Mouse (Mus musculus): ENCODE measurements around the gene Vmn1r117. TPM values are rescaled to one million over a fixed set of nuclear protein-coding genes. Genes with fewer than 3 reads are reported as not detected.
"Not testable (repeated sequence)": the region's sequence is repeated elsewhere in the genome, so short reads cannot be mapped to it uniquely, and the experiment has no call there.

The Vmn1r117 gene
- polyA plus RNA-seq (2012; rRNA removed): not detected in 2 replicates

DNA sequence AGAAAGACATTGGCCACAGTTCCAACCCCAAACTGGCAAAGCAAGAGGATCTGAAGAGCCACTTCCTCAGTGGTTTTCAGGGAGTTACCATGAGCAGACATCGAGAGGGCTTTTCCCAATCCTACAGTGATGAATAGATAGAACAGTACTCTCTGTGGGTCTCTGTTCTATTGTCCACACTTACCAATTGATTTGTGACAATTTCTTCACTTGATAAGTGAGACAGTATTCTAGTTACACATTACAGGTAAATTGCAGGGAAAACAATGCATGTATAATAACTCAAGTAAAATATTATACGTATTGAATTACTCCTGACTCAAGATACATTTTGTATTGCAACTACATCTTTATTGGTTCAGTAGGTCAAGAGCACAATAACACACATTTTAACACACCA lies at the start of gene Vmn1r117:
Gene Vmn1r117, minus strand, starts transcription at position 101 of the 400 bp plus-strand sequence.
- WGBS: no CpG with 5 or more reads among the region's 2 CpGs
- not testable (repeated sequence) for DNase-seq (ENCODE audit: low read depth in 1 of 2, low spot score in 2 of 2)

DNA sequence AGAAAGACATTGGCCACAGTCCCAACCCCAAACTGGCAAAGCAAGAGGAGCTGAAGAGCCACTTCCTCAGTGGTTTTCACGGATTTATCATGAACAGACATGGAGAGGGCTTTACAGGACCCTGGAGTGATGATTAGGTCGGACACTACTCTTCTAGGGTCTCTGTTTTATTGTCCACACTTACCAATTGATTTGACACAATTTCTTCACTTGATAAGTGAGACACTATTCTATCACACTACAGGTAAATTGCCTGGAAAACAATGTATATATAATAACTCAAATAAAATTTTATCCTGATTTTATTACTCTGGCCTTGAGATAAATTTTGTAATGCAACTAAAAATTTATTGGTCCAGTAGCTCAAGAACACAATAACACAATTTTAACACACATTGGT lies 28.3 kb upstream of the Vmn1r117 start, which contains the start of gene Vmn1r118:
Gene Vmn1r118, minus strand, starts transcription at position 101 of the 400 bp plus-strand sequence.
- not testable (repeated sequence) for H3K4me1 ChIP-seq (ENCODE audit: control insufficient read depth, insufficient read depth, insufficient read length); DNase-seq (ENCODE audit: low read depth in 1 of 2, low spot score in 2 of 2); H3K27ac ChIP-seq (ENCODE audit: insufficient read depth, low read length); H3K27me3 ChIP-seq (ENCODE audit: control insufficient read depth, insufficient read depth, low read length); H3K4me3 ChIP-seq (ENCODE audit: extremely low read depth, insufficient read depth, insufficient read length); H3K36me3 ChIP-seq (ENCODE audit: control insufficient read depth, insufficient read depth, low read length)
- no CpG with 5 or more reads among the region's 2 CpGs for WGBS

More for the DNA sequence above, at the start of gene Vmn1r117:
- not testable (repeated sequence) for H3K27me3 ChIP-seq (ENCODE audit: control insufficient read depth, insufficient read depth, low read length); H3K4me3 ChIP-seq (ENCODE audit: extremely low read depth, insufficient read depth, insufficient read length); H3K27ac ChIP-seq (ENCODE audit: insufficient read depth, low read length); H3K36me3 ChIP-seq (ENCODE audit: control insufficient read depth, insufficient read depth, low read length); H3K4me1 ChIP-seq (ENCODE audit: control insufficient read depth, insufficient read depth, insufficient read length)

DNA sequence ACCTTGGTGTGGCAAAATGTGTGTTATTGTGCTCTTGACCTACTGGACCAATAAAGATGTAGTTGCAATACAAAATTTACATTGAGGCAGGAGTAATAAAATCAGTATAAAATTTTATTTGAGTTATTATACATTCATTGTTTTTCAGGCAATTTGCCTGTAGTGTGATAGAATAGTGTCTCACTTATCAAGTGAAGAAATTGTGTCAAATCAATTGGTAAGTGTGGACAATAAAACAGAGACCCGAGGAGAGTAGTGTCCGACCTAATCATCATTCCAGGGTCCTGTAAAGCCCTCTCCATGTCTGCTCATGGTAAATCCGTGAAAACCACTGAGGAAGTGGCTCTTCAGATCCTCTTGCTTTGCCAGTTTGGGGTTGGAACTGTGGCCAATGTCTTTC lies 12.0 kb downstream of the Vmn1r117 start, which contains the start of gene Vmn1r116:
Gene Vmn1r116, plus strand, starts transcription at position 301 of the 400 bp plus-strand sequence.
- H3K27me3 ChIP-seq (ENCODE audit: control insufficient read depth, insufficient read depth, low read length); H3K4me3 ChIP-seq (ENCODE audit: extremely low read depth, insufficient read depth, insufficient read length); H3K36me3 ChIP-seq (ENCODE audit: control insufficient read depth, insufficient read depth, low read length); H3K4me1 ChIP-seq (ENCODE audit: control insufficient read depth, insufficient read depth, insufficient read length); DNase-seq (ENCODE audit: low read depth in 1 of 2, low spot score in 2 of 2); H3K27ac ChIP-seq (ENCODE audit: insufficient read depth, low read length): not testable (repeated sequence)
- WGBS: 52% methylated on average over 3 of the region's 3 CpGs

DNA sequence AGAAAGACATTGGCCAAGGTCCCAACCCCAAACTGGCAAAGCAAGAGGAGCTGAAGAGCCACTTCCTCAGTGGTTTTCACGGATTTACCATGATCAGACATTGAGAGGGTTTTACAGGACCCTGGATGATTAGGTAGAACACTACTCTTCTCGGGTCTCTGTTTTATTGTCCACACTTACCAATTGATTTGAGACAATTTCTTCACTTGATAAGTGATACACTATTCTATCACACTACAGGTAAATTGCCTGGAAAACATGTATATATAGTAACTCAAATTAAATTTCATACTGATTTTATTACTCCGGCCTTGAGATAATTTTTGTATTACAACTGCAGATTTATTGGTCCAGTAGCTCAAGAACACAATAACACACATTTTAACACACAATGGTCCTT lies 39.0 kb downstream of the Vmn1r117 start, which contains the start of gene Vmn1r115:
Gene Vmn1r115, minus strand, starts transcription at position 101 of the 400 bp plus-strand sequence.
- not testable (repeated sequence) for H3K4me1 ChIP-seq (ENCODE audit: control insufficient read depth, insufficient read depth, insufficient read length); H3K27ac ChIP-seq (ENCODE audit: insufficient read depth, low read length); H3K36me3 ChIP-seq (ENCODE audit: control insufficient read depth, insufficient read depth, low read length); H3K4me3 ChIP-seq (ENCODE audit: extremely low read depth, insufficient read depth, insufficient read length); DNase-seq (ENCODE audit: low read depth in 1 of 2, low spot score in 2 of 2); H3K27me3 ChIP-seq (ENCODE audit: control insufficient read depth, insufficient read depth, low read length)
- 94% methylated on average over 1 of the region's 3 CpGs for WGBS

Other genes with a start within 250 kb of the Vmn1r117 start
- not detected in 2 replicates for gene Vmn1r107, start 215.2 kb downstream of the Vmn1r117 start, polyA plus RNA-seq (2012; rRNA removed)
- gene Vmn1r111, start 180.9 kb downstream of the Vmn1r117 start, polyA plus RNA-seq (2012; rRNA removed): not detected in 2 replicates
- not detected in 2 replicates for gene Gm10668, start 153.5 kb downstream of the Vmn1r117 start, polyA plus RNA-seq (2012; rRNA removed)
- gene Vmn1r112, start 112.9 kb downstream of the Vmn1r117 start, polyA plus RNA-seq (2012; rRNA removed): not detected in 2 replicates
- not detected in 2 replicates for gene Vmn1r113, start 96.8 kb downstream of the Vmn1r117 start, polyA plus RNA-seq (2012; rRNA removed)
- not detected in 2 replicates for gene Vmn1r114, start 71.9 kb downstream of the Vmn1r117 start, polyA plus RNA-seq (2012; rRNA removed)
- not detected in 2 replicates for gene Vmn1r115, start 39.1 kb downstream of the Vmn1r117 start, polyA plus RNA-seq (2012; rRNA removed)
- not detected in 2 replicates for gene Vmn1r116, start 11.9 kb downstream of the Vmn1r117 start, polyA plus RNA-seq (2012; rRNA removed)
- not detected in 2 replicates for gene Vmn1r118, start 28.2 kb upstream of the Vmn1r117 start, polyA plus RNA-seq (2012; rRNA removed)
- gene Vmn1r119, start 128.3 kb upstream of the Vmn1r117 start, polyA plus RNA-seq (2012; rRNA removed): not detected in 2 replicates
- gene Vmn1r120, start 169.7 kb upstream of the Vmn1r117 start, polyA plus RNA-seq (2012; rRNA removed): not detected in 2 replicates
- gene Vmn1r121, start 214.4 kb upstream of the Vmn1r117 start, polyA plus RNA-seq (2012; rRNA removed): not detected in 2 replicates